Comparison of ENCODE assay signal across 1 mouse cellular context in the genomic region with DNA sequence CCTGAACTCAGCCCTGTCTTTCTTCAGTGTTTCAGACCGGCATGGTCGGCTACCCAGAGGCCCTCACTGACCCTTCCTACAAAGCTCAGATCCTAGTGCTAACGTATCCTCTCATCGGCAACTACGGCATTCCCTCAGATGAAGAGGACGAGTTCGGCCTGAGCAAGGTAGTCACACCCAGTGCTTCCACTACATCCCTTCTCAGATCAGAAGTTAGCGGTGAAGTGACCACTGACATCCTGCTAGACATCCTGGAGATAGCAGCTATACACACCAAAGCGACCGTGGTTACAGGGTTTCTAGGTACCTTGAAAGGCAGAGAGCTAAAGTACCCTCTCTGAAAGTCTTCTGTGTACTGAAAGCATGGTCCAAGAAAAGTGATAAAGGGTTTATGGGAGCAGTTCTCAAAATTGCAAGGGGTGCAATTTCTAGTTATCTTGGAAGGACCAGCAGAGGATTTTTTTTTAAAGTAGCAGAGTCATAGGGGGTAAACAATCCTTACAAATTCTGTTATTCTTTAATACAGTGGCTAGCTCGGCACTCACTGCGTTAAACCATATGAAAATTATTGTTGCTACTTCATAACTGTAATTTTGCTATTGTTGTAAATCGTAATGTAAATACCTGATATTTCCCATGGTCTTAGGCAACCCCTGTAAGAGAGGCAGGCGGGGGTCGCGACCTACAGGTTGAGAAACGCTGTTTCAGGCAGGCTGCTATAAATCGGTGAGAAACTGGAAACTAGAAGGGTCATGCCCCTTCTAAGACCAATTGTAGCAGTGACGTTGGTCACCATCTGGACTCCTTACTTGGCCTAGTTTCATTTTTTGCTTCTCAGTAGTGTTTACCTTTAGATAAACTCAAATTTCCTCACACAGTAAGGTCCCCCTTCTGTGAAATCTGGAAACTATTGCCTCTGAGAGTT.
TF ChIP-seq lines count a peak whose summit lies in the region.

No protein-coding gene starts in this region.

TF ChIP-seq in MEL, 35 proteins besides CTCF, POLR2A, EP300 and RAD21:
- TF ChIP-seq ZMIZ1 (IDR thresholded peaks at IDR 0.05; ENCODE audit: low read depth, low read length) (peak; percentile 71; the same call in 1 of the 2 replicates), TBP (IDR thresholded peaks at IDR 0.05; ENCODE audit: low read depth, low read length) (no peak; the same call in 1 of the 2 replicates), BHLHE40 (IDR thresholded peaks at IDR 0.05; ENCODE audit: borderline replicate concordance, low read depth, low read length) (0 out of 2 replicates have a peak, but pooled peaks have one; percentile 21), MYC (IDR thresholded peaks at IDR 0.05; ENCODE audit: low read depth, low read length) (peak; percentile 75), ZC3H11A (IDR thresholded peaks at IDR 0.05; ENCODE audit: low read depth, low read length) (no peak), TAL1 (IDR thresholded peaks at IDR 0.05; ENCODE audit: low read length) (no peak), USF2 (IDR thresholded peaks at IDR 0.05; ENCODE audit: borderline replicate concordance in 1 of 2, insufficient read depth in 1 of 2, low read depth in 1 of 2, low read length in 2 of 2) (no peak), SMC3 (IDR thresholded peaks at IDR 0.05; ENCODE audit: low read depth, low read length) (no peak), ZNF384 (IDR thresholded peaks at IDR 0.05; ENCODE audit: low read depth, low read length) (peak; percentile 76), MEF2A (IDR thresholded peaks at IDR 0.05; ENCODE audit: extremely low read depth, insufficient replicate concordance, low read depth, low read length, poor library complexity, severe bottlenecking) (no peak), POLR2AphosphoS5 (IDR thresholded peaks at IDR 0.05; ENCODE audit: borderline replicate concordance, low read depth, low read length) (no peak), RCOR1 (IDR thresholded peaks at IDR 0.05; ENCODE audit: low read depth, low read length) (no peak), CHD1 (IDR thresholded peaks at IDR 0.05; ENCODE audit: low read depth, low read length) (peak; percentile 78; the same call in 1 of the 2 replicates), TCF12 (IDR thresholded peaks at IDR 0.05; ENCODE audit: low read depth, low read length) (no peak), MAX (IDR thresholded peaks at IDR 0.05; ENCODE audit: low read length) (peak; percentile 70; the same call in 1 of the 2 replicates), SIN3A (IDR thresholded peaks at IDR 0.05; ENCODE audit: low read length) (peak; percentile 59), MAFK (IDR thresholded peaks at IDR 0.05; ENCODE audit: borderline replicate concordance, low read depth, low read length) (peak; percentile 95), ZKSCAN1 (IDR thresholded peaks at IDR 0.05; ENCODE audit: low read depth, low read length) (no peak), E2F4 (IDR thresholded peaks at IDR 0.05; ENCODE audit: borderline replicate concordance, low read depth, low read length) (no peak), GATA1 (IDR thresholded peaks at IDR 0.05; ENCODE audit: low read depth, low read length) (peak; percentile 52), MXI1 (IDR thresholded peaks at IDR 0.05; ENCODE audit: low read depth, low read length) (no peak; the same call in none of the 2 replicates), NELFE (IDR thresholded peaks at IDR 0.05; ENCODE audit: low read depth, low read length) (no peak; the same call in 1 of the 2 replicates), KAT2A (conservative IDR thresholded peaks at IDR 0.05; ENCODE audit: low read depth, low read length) (peak; percentile 31; the same call in 1 of the 2 replicates), NRF1 (IDR thresholded peaks at IDR 0.05; ENCODE audit: insufficient read depth, low read depth, low read length, poor library complexity, severe bottlenecking) (no peak), HCFC1 (IDR thresholded peaks at IDR 0.05; ENCODE audit: low read depth, low read length) (no peak), MYB (IDR thresholded peaks at IDR 0.05; ENCODE audit: low read depth, low read length) (no peak), ETS1 (IDR thresholded peaks at IDR 0.05; ENCODE audit: low read depth, low read length) (peak; percentile 50; the same call in 1 of the 2 replicates), USF1 (IDR thresholded peaks at IDR 0.05; ENCODE audit: low read depth, low read length) (no peak)
